Mouse (Mus musculus) heart, adult 8-10 months (tissue): ENCODE measurements around the gene Hpse. TPM values are rescaled to one million over a fixed set of nuclear protein-coding genes. Genes with fewer than 3 reads are reported as not detected.

ENCODE experiments used
- DNase-seq: peaks from one replicate; pipeline ENCODE4 v3.0.0; 2022; ENCODE audit warnings: low spot score
- total RNA-seq, 4 experiments: library from RNA; stranded (reverse); gene quantifications; 2 replicates each; pipeline ENCODE4 v1.2.4; 2022

Gene Hpse
- total RNA-seq, 4 experiments from 2014 or later: 0.98 to 2.6 (median 1.1) TPM

DNA sequence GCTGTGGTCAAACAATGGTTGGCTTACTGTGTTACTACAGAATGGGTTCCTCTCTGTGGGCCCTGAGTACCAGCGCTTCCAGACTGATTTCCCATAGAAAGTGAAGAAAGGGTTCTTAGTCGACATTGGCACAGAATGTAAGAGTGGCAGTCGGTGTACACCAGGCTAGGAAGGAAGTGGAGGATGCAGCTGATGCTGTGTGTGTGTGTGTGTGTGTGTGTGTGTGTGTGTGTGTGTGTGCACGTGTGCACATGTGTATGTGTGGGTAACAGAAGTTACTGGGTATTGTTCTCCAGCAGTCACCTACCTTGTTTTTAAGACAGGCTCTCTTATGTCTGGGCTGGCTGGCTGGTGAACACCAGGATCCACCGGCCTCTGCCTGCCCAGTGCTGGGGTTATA is 77.2 kb downstream of the Hpse start:
- no peak for DNase-seq

DNA sequence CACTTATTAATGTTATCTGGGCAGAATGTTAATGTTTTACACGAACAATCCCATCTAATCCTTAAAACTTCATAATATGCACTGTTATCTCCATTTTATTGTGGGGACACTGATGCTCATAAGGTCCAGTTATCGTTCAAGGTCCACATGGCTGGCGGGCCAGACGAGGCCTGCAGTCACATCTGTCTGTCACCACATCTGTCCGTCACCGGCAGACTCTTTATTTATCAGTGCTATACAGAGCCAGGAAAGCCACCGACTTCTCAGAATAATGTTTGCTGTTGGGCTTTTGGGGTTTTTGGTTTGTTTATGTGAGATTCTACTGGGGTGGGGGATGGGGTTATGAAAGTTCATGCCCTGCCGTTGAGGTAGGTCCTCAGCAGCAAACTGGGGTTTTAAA is 81.0 kb downstream of the Hpse start:
- no peak for DNase-seq

DNA sequence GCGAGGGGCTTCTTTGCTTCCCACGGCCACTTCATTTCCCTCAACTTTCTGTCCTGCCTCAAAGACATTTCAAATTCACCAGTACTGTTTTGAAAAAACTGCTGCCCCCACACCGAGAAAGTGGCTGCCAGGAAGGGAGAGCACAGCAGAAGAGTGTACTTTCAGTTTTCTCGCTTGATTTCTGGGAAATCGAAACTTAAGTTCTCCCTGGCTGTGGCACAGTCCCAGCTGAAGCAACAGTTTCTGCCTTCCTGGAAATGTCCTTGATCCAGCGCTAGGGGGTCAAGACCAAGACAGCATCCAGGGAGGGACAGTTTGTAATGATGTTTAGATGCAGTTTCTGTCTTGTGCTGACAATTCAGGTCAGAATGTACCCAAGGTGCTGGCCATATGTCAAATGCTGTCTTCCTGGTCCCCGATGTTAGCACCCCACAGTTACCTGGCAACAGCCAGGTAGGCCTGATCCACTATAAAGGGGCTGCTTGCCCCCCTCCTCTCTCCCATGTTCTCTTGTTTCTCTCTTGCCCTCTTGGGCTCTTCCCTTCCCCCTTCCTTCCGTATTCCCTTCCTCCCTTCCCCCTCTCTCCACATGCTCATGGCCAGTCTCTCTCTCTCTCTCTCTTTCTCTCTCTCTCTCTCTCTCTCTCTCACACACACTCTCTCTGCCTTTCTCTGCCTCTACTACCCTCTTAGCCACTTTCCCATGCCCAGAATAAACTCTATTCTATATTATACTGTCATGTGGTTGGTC is 82.5 kb downstream of the Hpse start:
- peak; percentile 60 for DNase-seq

DNA sequence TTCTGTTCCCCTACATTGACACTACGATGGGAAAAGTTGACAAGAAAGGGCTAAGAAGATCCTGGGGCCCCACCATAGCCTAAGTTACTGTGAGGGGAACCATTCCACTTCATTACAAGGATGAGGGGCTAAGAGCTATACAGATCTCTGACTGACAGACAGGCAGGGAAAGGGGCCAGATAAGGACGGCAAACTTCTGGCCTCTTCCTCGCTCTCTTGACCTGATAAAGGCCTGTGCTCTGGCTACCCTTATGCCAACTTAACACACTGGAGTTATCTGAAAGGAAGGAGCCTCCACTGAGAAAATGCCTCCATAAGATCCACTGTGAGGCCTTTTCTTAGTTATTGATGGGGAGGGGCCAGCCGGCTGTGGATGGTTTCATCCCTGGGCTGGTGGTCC is 83.6 kb downstream of the Hpse start:
- DNase-seq: no peak

DNA sequence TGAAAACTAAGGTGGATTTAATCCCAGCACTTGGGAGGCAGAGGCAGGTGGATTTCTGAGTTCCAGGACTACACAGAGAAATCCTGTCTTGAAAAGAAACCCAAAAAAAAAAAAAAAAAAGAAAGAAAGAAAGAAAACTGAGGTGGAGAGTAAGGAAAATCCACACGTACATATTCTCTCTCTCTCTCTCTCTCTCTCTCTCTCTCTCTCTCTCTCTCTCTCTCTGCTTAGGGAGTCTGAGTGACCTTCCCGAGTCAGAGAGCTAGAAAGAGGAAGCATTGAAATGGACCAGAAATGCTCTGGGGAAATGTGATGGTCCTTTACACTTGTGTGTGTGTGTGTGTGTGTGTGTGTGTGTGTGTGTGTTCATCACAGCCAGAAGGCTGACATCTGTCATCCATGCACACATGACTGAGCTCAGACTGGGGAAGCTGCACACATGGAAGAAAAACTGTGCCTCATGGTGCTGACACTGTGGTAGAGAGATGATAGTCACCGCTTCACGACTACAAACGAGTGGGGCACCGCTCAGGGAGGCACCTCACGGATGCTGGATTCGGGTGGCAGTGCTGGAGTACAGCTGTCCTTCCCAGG is 84.5 kb downstream of the Hpse start:
- no peak for DNase-seq

DNA sequence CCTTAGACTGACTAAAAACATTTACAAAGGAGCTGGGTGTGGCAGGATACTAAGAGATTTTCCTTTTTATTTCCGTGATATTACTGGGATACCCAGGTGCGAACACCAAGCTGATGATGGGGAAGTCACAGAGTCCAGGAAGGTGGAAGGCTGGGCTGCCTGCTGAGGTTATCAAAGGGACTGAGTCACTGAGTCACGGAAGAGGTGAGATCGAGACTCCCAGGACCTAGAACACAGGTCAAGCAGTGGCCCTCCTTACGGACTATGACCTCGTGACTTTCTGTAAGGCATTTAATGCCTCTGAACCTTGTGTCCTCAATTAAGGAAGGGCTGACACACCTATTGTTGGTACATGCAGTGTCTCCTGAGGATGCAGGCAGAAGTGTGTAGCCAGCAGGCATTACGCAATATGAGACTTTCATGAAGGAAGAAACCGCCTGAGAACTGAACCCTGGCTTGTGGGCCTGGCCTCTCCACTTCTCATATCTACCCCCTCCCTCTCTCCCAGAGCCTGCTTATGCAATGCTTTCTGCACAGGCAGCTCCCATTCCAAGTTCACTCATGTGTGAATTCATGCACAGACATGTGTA is 86.9 kb downstream of the Hpse start:
- peak; percentile 52 for DNase-seq

Other genes starting within 250 kb of the Hpse start
- 10 to 100 TPM in 1 of 4 experiments, 1 to 10 TPM in 3; 7.3 to 10.3 (median 7.6) TPM for gene Lin54, start 219.1 kb downstream of the Hpse start, total RNA-seq
- 10 to 100 TPM; 82.5 to 94.0 (median 93.0) TPM for gene Cops4, start 201.4 kb downstream of the Hpse start, total RNA-seq
- gene Plac8, start 147.5 kb downstream of the Hpse start, total RNA-seq: 1 to 10 TPM in 3 of 4 experiments, under 1 TPM in 1; 0.50 to 2.1 (median 1.1) TPM
- gene Coq2, start 44.6 kb downstream of the Hpse start, total RNA-seq: 100 to 1,000 TPM; 110 to 120 (median 111) TPM
- 1 to 10 TPM; 2.7 to 5.2 (median 2.8) TPM for gene Helq, start 78.9 kb upstream of the Hpse start, total RNA-seq
- 100 to 1,000 TPM in 1 of 4 experiments, 10 to 100 TPM in 3; 78.4 to 102 (median 88.9) TPM for gene Mrps18c, start 78.9 kb upstream of the Hpse start, total RNA-seq
- 10 to 100 TPM in 2 of 4 experiments, 1 to 10 TPM in 2; 9.3 to 12.5 (median 10.1) TPM for gene Abraxas1, start 101.2 kb upstream of the Hpse start, total RNA-seq
- gene Gpat3, start 126.0 kb upstream of the Hpse start, total RNA-seq: 10 to 100 TPM; 20.5 to 28.0 (median 23.1) TPM